Mouse (Mus musculus) brain, embryonic 14.5 days (tissue): ENCODE data around the gene Slc12a6.

Source experiments
- CTCF ChIP-seq: fragments of 200-500 bp; IDR thresholded peaks from 2 replicates; pipeline ENCODE4 v1.5.1; 2012; ENCODE audit warnings: inconsistent platforms, mild to moderate bottlenecking, moderate library complexity, borderline replicate concordance; ENCODE audit not compliant: insufficient read depth, insufficient read length; ENCODE audit errors: extremely low read depth
- POLR2A ChIP-seq: fragments of 200-500 bp; IDR thresholded peaks from 2 replicates; pipeline ENCODE4 v1.6.1; 2012; ENCODE audit warnings: mild to moderate bottlenecking, inconsistent platforms, borderline replicate concordance; ENCODE audit not compliant: poor library complexity, insufficient read depth, insufficient read length, severe bottlenecking; ENCODE audit errors: extremely low read depth

DNA sequence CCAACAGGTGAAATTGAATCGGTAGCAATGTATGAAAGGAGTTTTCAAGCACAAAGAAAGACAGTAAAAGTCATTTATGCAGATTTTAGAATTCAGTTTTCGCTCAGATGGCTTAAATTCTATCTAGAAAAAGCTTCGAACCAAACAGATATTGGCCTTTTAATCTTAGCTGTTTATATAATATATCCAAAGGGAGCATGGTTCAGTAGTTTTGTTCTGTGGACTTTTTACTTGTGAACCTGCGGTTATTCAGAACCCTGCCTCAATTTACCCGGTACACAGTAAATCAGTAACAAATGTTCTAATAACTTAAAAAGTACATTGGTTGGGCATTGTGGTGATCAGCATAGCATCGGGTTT, 19.4 kb downstream of the Slc12a6 start:
- TF ChIP-seq CTCF = no peak
- TF ChIP-seq POLR2A = no peak
